Mouse (Mus musculus): ENCODE measurements around the gene Alkbh3. TPM values are rescaled to one million over a fixed set of nuclear protein-coding genes. Genes with fewer than 3 reads are reported as not detected.

Gene Alkbh3
- polyA plus RNA-seq, 1 experiment from 2014 or later = 68.0 TPM

DNA sequence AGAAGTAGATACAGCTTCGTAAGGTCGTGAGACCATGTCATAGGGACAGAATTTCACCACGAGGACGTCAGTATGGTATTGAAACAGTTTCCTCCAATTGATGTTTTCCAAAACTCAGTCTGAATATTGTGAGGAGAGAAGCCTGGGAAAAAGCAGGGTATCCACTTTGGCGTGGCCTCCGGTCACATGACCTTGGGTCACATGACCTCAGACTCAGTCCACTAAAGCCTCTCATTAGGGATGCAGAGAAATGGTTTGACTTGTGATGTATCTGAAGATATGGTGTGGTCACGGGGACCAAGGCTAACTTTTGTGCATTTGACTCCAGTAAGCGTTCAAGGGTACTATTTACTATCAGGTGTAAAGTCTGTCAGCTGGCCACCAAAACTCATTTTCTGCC lies 51.3 kb downstream of the Alkbh3 start:
- 73% methylated on average over 8 of the region's 8 CpGs for WGBS
- Histone ChIP-seq H3K9ac (ENCODE audit: low read length) (no peak overlapping the region), H3K36me3 (ENCODE audit: control insufficient read depth, insufficient read depth, low read length) (no peaks in the 10 kb centered on the region), H3K9me3 (replicated peaks; ENCODE audit: control insufficient read depth, low read length) (no peaks in the 10 kb centered on the region), H3K27ac (ENCODE audit: low read length) (no peak overlapping the region), H3K4me1 (ENCODE audit: control insufficient read depth, insufficient read depth, low read length) (0 out of 2 replicates have a peak, but pooled peaks cover 10% of the 10 kb centered on the region), H3K27me3 (ENCODE audit: control insufficient read depth, insufficient read depth, low read length) (peaks cover 23% of the 10 kb centered on the region; the same call in 1 of the 2 replicates), H3K4me3 (replicated peaks; ENCODE audit: low read length) (no peak overlapping the region), H3K4me2 (ENCODE audit: low read depth, low read length) (no peak overlapping the region)
- ATAC-seq (ENCODE audit: insufficient read depth, low FRiP score) = no peak

GRCm38 (mm10) chr2:93958216-93958615 lies 52.4 kb downstream of the Alkbh3 start:
- Histone ChIP-seq H3K27me3 (ENCODE audit: control insufficient read depth, insufficient read depth, low read length) (peaks cover 26% of the 10 kb centered on the region), H3K4me1 (ENCODE audit: control insufficient read depth, insufficient read depth, low read length) (0 out of 2 replicates have a peak, but pooled peaks cover 13% of the 10 kb centered on the region), H3K4me3 (replicated peaks; ENCODE audit: low read length) (no peak overlapping the region), H3K9me3 (replicated peaks; ENCODE audit: control insufficient read depth, low read length) (no peaks in the 10 kb centered on the region), H3K27ac (ENCODE audit: low read length) (no peak overlapping the region), H3K9ac (ENCODE audit: low read length) (no peak overlapping the region), H3K36me3 (ENCODE audit: control insufficient read depth, insufficient read depth, low read length) (no peaks in the 10 kb centered on the region), H3K4me2 (ENCODE audit: low read depth, low read length) (no peak overlapping the region)
- ATAC-seq (ENCODE audit: insufficient read depth, low FRiP score) = no peak
- 76% methylated on average over 3 of the region's 3 CpGs for WGBS

GRCm38 (mm10) chr2:93957785-93958175 lies 52.8 kb downstream of the Alkbh3 start:
- 0 out of 2 replicates have a peak, but pooled peaks cover 13% of the 10 kb centered on the region for H3K4me1 ChIP-seq (ENCODE audit: control insufficient read depth, insufficient read depth, low read length)
- H3K4me2 ChIP-seq (ENCODE audit: low read depth, low read length) = no peak overlapping the region
- WGBS = 60% methylated on average over 8 of the region's 8 CpGs
- no peaks in the 10 kb centered on the region for H3K9me3 ChIP-seq (replicated peaks; ENCODE audit: control insufficient read depth, low read length)
- H3K4me3 ChIP-seq (replicated peaks; ENCODE audit: low read length) = no peak overlapping the region
- H3K9ac ChIP-seq (ENCODE audit: low read length) = no peak overlapping the region
- H3K27ac ChIP-seq (ENCODE audit: low read length) = no peak overlapping the region
- H3K36me3 ChIP-seq (ENCODE audit: control insufficient read depth, insufficient read depth, low read length) = no peaks in the 10 kb centered on the region
- ATAC-seq (ENCODE audit: insufficient read depth, low FRiP score) = no peak
- H3K27me3 ChIP-seq (ENCODE audit: control insufficient read depth, insufficient read depth, low read length) = peaks cover 26% of the 10 kb centered on the region

DNA sequence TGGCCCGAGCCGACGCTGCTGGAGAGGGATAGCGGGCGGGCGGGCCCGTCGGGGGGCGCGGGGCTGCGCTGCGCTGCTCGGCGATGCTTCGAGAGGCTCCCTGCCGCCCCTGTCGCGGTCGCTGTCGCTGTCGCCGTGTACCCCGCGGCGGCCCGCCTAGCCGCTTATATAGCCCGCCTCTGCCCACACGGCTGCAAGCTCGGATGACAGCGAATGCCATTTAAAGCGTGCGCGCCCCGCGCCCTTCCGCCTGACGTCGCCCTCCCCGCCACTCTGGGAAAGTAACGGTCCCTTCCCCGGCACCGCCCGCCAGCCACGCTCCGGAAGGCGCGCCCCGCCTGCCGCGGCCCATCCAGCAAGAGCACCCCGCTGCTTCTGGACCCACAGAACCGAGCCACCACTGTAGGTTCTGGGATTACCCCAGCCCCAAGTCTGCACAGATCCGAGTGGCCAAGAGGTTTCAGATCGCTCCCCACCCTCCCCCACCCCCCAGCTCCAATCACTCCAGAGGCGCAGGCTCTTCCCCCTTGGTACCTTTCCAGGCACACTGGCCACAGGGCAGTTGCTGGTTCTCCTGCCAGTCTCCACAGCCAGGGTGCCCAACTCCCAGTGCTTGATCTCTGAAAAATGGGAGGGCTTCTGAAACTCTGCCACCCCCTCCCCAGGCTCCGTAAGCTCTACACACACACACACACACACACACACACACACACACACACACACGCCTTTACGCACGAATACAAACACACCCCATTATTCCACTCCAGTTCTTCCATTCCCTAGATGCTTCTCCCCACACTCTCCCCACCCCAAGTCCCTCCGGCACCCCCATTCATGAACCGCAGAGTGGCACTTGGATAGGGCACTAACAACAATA lies 53.5 kb downstream of the Alkbh3 start, which contains the start of gene Gm13889:
Gene Gm13889, minus strand, starts transcription at position 294 of the 877 bp plus-strand sequence.
- WGBS = 5% methylated on average over 61 of the region's 62 CpGs
- peak; percentile 76 for ATAC-seq (ENCODE audit: insufficient read depth, low FRiP score)
- Histone ChIP-seq H3K4me2 (ENCODE audit: low read depth, low read length) (peak within 1 kb of the TSS; percentile 61), H3K4me1 (ENCODE audit: control insufficient read depth, insufficient read depth, low read length) (0 out of 2 replicates have a peak, but pooled peaks cover 13% of the 10 kb centered on the region), H3K27me3 (ENCODE audit: control insufficient read depth, insufficient read depth, low read length) (peaks cover 26% of the 10 kb centered on the region), H3K9me3 (replicated peaks; ENCODE audit: control insufficient read depth, low read length) (no peaks in the 10 kb centered on the region), H3K9ac (ENCODE audit: low read length) (peak within 1 kb of the TSS; percentile 80), H3K4me3 (replicated peaks; ENCODE audit: low read length) (peak within 1 kb of the TSS; percentile 62), H3K27ac (ENCODE audit: low read length) (peak within 1 kb of the TSS; percentile 88), H3K36me3 (ENCODE audit: control insufficient read depth, insufficient read depth, low read length) (no peaks in the 10 kb centered on the region)

DNA sequence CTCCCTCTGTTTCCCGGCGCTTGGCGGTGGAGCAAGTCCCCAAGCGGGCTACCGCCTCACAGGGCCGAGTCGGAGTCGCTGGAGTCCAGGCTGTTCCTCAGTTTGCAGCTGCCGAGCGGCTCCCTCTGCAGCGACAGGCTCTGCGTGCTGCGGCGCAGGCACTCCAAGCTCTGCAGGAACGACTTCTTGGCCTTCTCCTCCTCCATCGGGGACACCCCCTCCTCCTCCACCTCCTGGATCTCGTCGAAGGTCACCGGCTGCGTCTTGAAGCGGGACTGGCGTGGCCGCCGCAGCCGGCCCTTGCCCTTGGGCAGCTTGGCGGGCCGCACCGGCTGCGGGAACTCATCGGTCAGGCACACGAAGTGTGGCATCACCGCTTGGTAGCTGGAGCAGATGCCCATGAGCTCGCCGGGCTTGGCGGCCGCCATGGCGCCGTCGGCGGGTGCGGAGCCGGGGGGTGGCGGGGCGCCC lies 54.2 kb downstream of the Alkbh3 start:
- ATAC-seq (ENCODE audit: insufficient read depth, low FRiP score) = peak; percentile 44; the same call in 1 of the 2 replicates
- Histone ChIP-seq H3K9me3 (replicated peaks; ENCODE audit: control insufficient read depth, low read length) (no peaks in the 10 kb centered on the region), H3K4me1 (ENCODE audit: control insufficient read depth, insufficient read depth, low read length) (0 out of 2 replicates have a peak, but pooled peaks cover 13% of the 10 kb centered on the region), H3K9ac (ENCODE audit: low read length) (peak overlapping the region; percentile 80), H3K4me2 (ENCODE audit: low read depth, low read length) (peak overlapping the region; percentile 61), H3K4me3 (replicated peaks; ENCODE audit: low read length) (peak overlapping the region; percentile 62), H3K27ac (ENCODE audit: low read length) (peak overlapping the region; percentile 88), H3K36me3 (ENCODE audit: control insufficient read depth, insufficient read depth, low read length) (no peaks in the 10 kb centered on the region), H3K27me3 (ENCODE audit: control insufficient read depth, insufficient read depth, low read length) (peaks cover 26% of the 10 kb centered on the region)
- WGBS = under 1% methylated on average over 44 of the region's 44 CpGs

DNA sequence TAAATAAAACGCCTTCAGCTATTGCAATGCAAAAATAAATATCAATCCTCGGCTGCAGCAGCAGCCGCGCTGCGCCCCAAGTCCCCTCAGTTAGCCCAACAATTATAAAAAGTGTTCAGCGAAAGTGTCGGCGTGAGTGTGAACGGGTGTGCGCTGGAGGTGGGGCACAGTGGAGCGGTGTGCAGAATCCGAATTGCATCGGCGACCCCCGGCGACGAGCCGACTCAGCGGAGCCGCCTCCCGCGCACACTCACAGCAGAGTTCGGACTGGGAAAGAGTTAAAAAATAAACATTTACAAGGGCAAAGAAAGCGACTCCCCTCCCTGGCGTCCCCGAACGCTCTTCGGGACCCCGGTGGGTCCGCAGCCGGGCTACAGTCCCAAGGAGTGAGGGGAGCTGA lies 54.7 kb downstream of the Alkbh3 start:
- Histone ChIP-seq H3K4me2 (ENCODE audit: low read depth, low read length) (peak overlapping the region; percentile 61), H3K27me3 (ENCODE audit: control insufficient read depth, insufficient read depth, low read length) (peaks cover 26% of the 10 kb centered on the region), H3K36me3 (ENCODE audit: control insufficient read depth, insufficient read depth, low read length) (no peaks in the 10 kb centered on the region), H3K9me3 (replicated peaks; ENCODE audit: control insufficient read depth, low read length) (no peaks in the 10 kb centered on the region), H3K27ac (ENCODE audit: low read length) (peak overlapping the region; percentile 88), H3K9ac (ENCODE audit: low read length) (peak overlapping the region; percentile 80), H3K4me1 (ENCODE audit: control insufficient read depth, insufficient read depth, low read length) (0 out of 2 replicates have a peak, but pooled peaks cover 13% of the 10 kb centered on the region), H3K4me3 (replicated peaks; ENCODE audit: low read length) (peak overlapping the region; percentile 62)
- WGBS = under 1% methylated on average over 31 of the region's 31 CpGs
- no peak for ATAC-seq (ENCODE audit: insufficient read depth, low FRiP score)

DNA sequence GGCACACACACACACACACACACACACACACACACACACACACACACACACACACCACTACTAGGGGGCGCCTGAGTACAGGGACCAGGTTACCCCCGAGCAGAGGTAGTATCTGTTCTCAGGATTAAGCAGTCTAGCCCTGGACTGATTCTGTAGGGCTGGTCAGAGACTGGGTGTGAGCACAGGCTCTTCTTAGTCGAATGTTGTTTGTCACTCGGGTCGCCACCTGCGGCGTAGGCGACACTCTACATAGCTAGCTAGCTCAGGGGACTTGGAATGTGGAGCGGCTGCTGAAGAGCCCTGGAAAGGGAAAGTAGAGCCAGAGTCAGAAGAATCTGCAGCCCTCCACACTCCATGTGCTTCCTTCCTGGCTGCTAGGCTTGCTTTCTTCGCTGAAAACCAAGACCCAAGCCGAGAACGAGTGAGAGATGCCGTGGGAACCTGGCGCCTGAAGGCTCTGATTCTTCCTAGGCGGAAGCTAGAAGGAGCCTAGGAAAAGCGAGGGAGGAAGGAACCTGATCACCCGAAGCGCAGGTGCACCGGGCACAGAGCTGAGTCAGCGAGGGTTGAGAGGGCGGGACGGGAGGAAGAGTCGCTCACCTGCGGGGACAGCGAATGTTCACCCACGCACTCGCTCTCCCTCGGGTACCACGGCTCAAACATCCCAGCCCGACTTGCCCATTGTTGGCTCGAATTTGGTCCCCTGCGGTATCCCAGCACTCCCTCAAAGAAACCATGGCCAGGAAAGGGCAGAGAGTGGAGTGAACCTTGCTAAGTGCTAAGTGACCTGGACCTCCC lies 55.6 kb downstream of the Alkbh3 start:
- Histone ChIP-seq H3K27ac (ENCODE audit: low read length) (no peak overlapping the region), H3K4me3 (replicated peaks; ENCODE audit: low read length) (peak overlapping the region; percentile 62), H3K36me3 (ENCODE audit: control insufficient read depth, insufficient read depth, low read length) (no peaks in the 10 kb centered on the region), H3K4me2 (ENCODE audit: low read depth, low read length) (peak overlapping the region; percentile 61), H3K4me1 (ENCODE audit: control insufficient read depth, insufficient read depth, low read length) (0 out of 2 replicates have a peak, but pooled peaks cover 13% of the 10 kb centered on the region), H3K27me3 (ENCODE audit: control insufficient read depth, insufficient read depth, low read length) (peaks cover 26% of the 10 kb centered on the region), H3K9ac (ENCODE audit: low read length) (peak overlapping the region; percentile 80), H3K9me3 (replicated peaks; ENCODE audit: control insufficient read depth, low read length) (no peaks in the 10 kb centered on the region)
- no peak; the same call in 1 of the 2 replicates for ATAC-seq (ENCODE audit: insufficient read depth, low FRiP score)
- WGBS = under 1% methylated on average over 32 of the region's 32 CpGs

DNA sequence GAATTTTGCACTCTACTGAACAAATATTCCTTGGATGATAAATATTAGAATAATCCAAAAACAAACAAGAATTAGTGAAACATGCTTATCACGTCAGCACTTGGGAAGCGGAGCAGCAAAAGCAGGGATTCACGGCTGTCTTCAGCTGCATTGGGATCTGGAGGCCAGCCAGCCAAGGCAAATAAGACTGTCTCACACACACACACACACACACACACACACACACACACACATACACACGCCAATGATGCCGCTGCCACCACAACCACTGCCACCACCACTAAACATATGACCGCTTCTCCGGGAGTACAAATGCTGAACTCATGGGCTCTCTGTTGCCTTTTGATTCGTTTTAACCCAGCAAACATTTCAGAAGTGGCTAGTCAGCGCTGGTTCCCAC lies 56.9 kb downstream of the Alkbh3 start:
- Histone ChIP-seq H3K9ac (ENCODE audit: low read length) (no peak overlapping the region), H3K4me1 (ENCODE audit: control insufficient read depth, insufficient read depth, low read length) (0 out of 2 replicates have a peak, but pooled peaks cover 13% of the 10 kb centered on the region), H3K36me3 (ENCODE audit: control insufficient read depth, insufficient read depth, low read length) (no peaks in the 10 kb centered on the region), H3K27me3 (ENCODE audit: control insufficient read depth, insufficient read depth, low read length) (peaks cover 26% of the 10 kb centered on the region), H3K9me3 (replicated peaks; ENCODE audit: control insufficient read depth, low read length) (0 out of 2 replicates have a peak, but pooled peaks cover 2% of the 10 kb centered on the region), H3K4me2 (ENCODE audit: low read depth, low read length) (peak overlapping the region; percentile 61; the same call in 1 of the 2 replicates), H3K27ac (ENCODE audit: low read length) (no peak overlapping the region), H3K4me3 (replicated peaks; ENCODE audit: low read length) (no peak overlapping the region)
- WGBS = 61% methylated on average over 9 of the region's 9 CpGs
- no peak for ATAC-seq (ENCODE audit: insufficient read depth, low FRiP score)

Measured in stomach, embryonic 16.5 days (tissue).